Mouse (Mus musculus) heart, embryonic 13.5 days (tissue): ENCODE data around the gene Sema3f. TPM values are rescaled to one million over a fixed set of nuclear protein-coding genes. Genes with fewer than 3 reads are reported as not detected.

ENCODE experiments used
- ATAC-seq: fragments of 200-750 bp; cut with Nextera tagmentation; 2 replicates; pipeline ENCODE4 v1.8.0; 2017; ENCODE audit warnings: moderate TSS enrichment; ENCODE audit not compliant: insufficient number of reproducible peaks, low FRiP score, low TSS enrichment; ENCODE audit errors: extremely low read depth
- H3K27ac ChIP-seq: fragments of 300-500 bp; sonication (generic); replicated peaks from 2 replicates; pipeline ENCODE4 v1.5.1; 2015; ENCODE audit warnings: moderate library complexity, mild to moderate bottlenecking, inconsistent platforms
- H3K27me3 ChIP-seq: fragments of 300-500 bp; sonication (generic); replicated peaks from 2 replicates; pipeline ENCODE4 v1.6.1; 2015; ENCODE audit warnings: mild to moderate bottlenecking, inconsistent platforms
- H3K36me3 ChIP-seq: fragments of 300-500 bp; sonication (generic); 2 replicates; pipeline ENCODE4 v1.6.1; 2015; ENCODE audit warnings: mild to moderate bottlenecking, inconsistent platforms
- H3K4me1 ChIP-seq: fragments of 300-500 bp; sonication (generic); 2 replicates; pipeline ENCODE4 v1.6.1; 2015; ENCODE audit warnings: inconsistent platforms
- H3K4me2 ChIP-seq: fragments of 300-500 bp; sonication (generic); 2 replicates; pipeline ENCODE4 v1.6.1; 2015; ENCODE audit warnings: inconsistent platforms, mild to moderate bottlenecking, moderate library complexity
- H3K4me3 ChIP-seq: fragments of 300-500 bp; sonication (generic); 2 replicates; pipeline ENCODE4 v1.5.1; 2015; ENCODE audit warnings: moderate library complexity, mild to moderate bottlenecking, inconsistent platforms
- H3K9ac ChIP-seq: fragments of 300-500 bp; sonication (generic); 2 replicates; pipeline ENCODE4 v1.6.1; 2015; ENCODE audit warnings: inconsistent platforms, mild to moderate bottlenecking, moderate library complexity
- H3K9me3 ChIP-seq: fragments of 300-500 bp; sonication (generic); 2 replicates; pipeline ENCODE4 v1.6.1; 2016; ENCODE audit warnings: inconsistent platforms
- WGBS: fragments of 180-500 bp; shearing (Covaris S2); methylation state at CpG from one replicate; pipeline ENCODE4 v1.1.7; 2015; ENCODE audit warnings: mixed read lengths; 5-methylcytosine and 5-hydroxymethylcytosine counted together
- polyA plus RNA-seq: library from polyadenylated mRNA; unstranded; fragments of >200 nt; fragmentation: Nextera tagmentation; extraction: Ambion mirVana; gene quantifications from 2 replicates; pipeline ENCODE4 v1.2.1, GENCODE M21; 2015

Gene Sema3f
- polyA plus RNA-seq, 1 experiment from 2014 or later = 6.3 TPM

- ATAC-seq = no peak
- no peaks in the 10 kb centered on the region for H3K27me3 ChIP-seq
- 25% methylated on average over 9 of the region's 9 CpGs for WGBS
- peak overlapping the region; percentile 32 for H3K4me2 ChIP-seq
- peak overlapping the region; percentile 54; the same call in 1 of the 2 replicates for H3K9ac ChIP-seq
- peak overlapping the region; percentile 70 for H3K27ac ChIP-seq
- H3K4me1 ChIP-seq = peaks cover 89% of the 10 kb centered on the region
- H3K4me3 ChIP-seq = no peak overlapping the region
- no peaks in the 10 kb centered on the region for H3K36me3 ChIP-seq
- no peaks in the 10 kb centered on the region for H3K9me3 ChIP-seq
These were observed 10.8 kb downstream of the Sema3f start for GRCm38 (mm10) chr9:107699376-107699980.

GRCm38 (mm10) chr9:107698611-107699190, 11.6 kb downstream of the Sema3f start:
- ATAC-seq = no peak
- no peaks in the 10 kb centered on the region for H3K27me3 ChIP-seq
- H3K27ac ChIP-seq = no peak overlapping the region; the same call in 1 of the 2 replicates
- H3K9ac ChIP-seq = peak overlapping the region; percentile 24
- H3K9me3 ChIP-seq = no peaks in the 10 kb centered on the region
- 24% methylated on average over 14 of the region's 14 CpGs for WGBS
- no peak overlapping the region for H3K4me3 ChIP-seq
- H3K4me2 ChIP-seq = peak overlapping the region; percentile 32
- H3K36me3 ChIP-seq = no peaks in the 10 kb centered on the region
- peaks cover 84% of the 10 kb centered on the region for H3K4me1 ChIP-seq

- H3K4me2 ChIP-seq = no peak overlapping the region
- no peaks in the 10 kb centered on the region for H3K9me3 ChIP-seq
- H3K36me3 ChIP-seq = no peaks in the 10 kb centered on the region
- H3K9ac ChIP-seq = peak overlapping the region; percentile 12; the same call in 1 of the 2 replicates
- no peak for ATAC-seq
- peaks cover 84% of the 10 kb centered on the region for H3K4me1 ChIP-seq
- WGBS = 38% methylated on average over 14 of the region's 14 CpGs
- no peak overlapping the region for H3K4me3 ChIP-seq
- H3K27ac ChIP-seq = no peak overlapping the region; the same call in 1 of the 2 replicates
- no peaks in the 10 kb centered on the region for H3K27me3 ChIP-seq
These were observed 12.3 kb downstream of the Sema3f start for GRCm38 (mm10) chr9:107697811-107698521.

GRCm38 (mm10) chr9:107696845-107697610, 13.2 kb downstream of the Sema3f start:
- Histone ChIP-seq H3K9me3 (no peaks in the 10 kb centered on the region), H3K27me3 (no peaks in the 10 kb centered on the region), H3K9ac (no peak overlapping the region), H3K4me1 (peaks cover 82% of the 10 kb centered on the region), H3K27ac (0 out of 2 replicates have a peak overlapping the region, but pooled peaks have one; percentile 1), H3K36me3 (peaks cover 5% of the 10 kb centered on the region; the same call in 1 of the 2 replicates), H3K4me2 (no peak overlapping the region), H3K4me3 (no peak overlapping the region)
- 53% methylated on average over 9 of the region's 9 CpGs for WGBS
- ATAC-seq = no peak

- Histone ChIP-seq H3K4me2 (no peak overlapping the region), H3K9me3 (no peaks in the 10 kb centered on the region), H3K27ac (peak overlapping the region; percentile 53; the same call in 1 of the 2 replicates), H3K36me3 (peaks cover 13% of the 10 kb centered on the region), H3K9ac (no peak overlapping the region), H3K27me3 (no peaks in the 10 kb centered on the region), H3K4me1 (peaks cover 74% of the 10 kb centered on the region), H3K4me3 (no peak overlapping the region)
- 51% methylated on average over 6 of the region's 6 CpGs for WGBS
- ATAC-seq = no peak
These were observed 14.2 kb downstream of the Sema3f start for GRCm38 (mm10) chr9:107696106-107696479.

- H3K4me1 ChIP-seq = peaks cover 69% of the 10 kb centered on the region
- H3K27ac ChIP-seq = peak overlapping the region; percentile 53; the same call in 1 of the 2 replicates
These were observed 14.7 kb downstream of the Sema3f start for GRCm38 (mm10) chr9:107695441-107696105.

GRCm38 (mm10) chr9:107694627-107695026, 15.6 kb downstream of the Sema3f start:
- no peak for ATAC-seq
- Histone ChIP-seq H3K9ac (0 out of 2 replicates have a peak overlapping the region, but pooled peaks have one; percentile 8), H3K27me3 (no peaks in the 10 kb centered on the region), H3K4me2 (no peak overlapping the region), H3K4me1 (peaks cover 60% of the 10 kb centered on the region), H3K36me3 (peaks cover 20% of the 10 kb centered on the region), H3K27ac (no peak overlapping the region), H3K9me3 (no peaks in the 10 kb centered on the region), H3K4me3 (no peak overlapping the region)
- WGBS = 68% methylated on average over 7 of the region's 7 CpGs

More at GRCm38 (mm10) chr9:107695441-107696105, 14.7 kb downstream of the Sema3f start:
- no peak overlapping the region for H3K4me2 ChIP-seq
- H3K4me3 ChIP-seq = no peak overlapping the region
- H3K36me3 ChIP-seq = peaks cover 17% of the 10 kb centered on the region
- no peak for ATAC-seq
- H3K9ac ChIP-seq = no peak overlapping the region
- WGBS = 79% methylated on average over 12 of the region's 12 CpGs
- no peaks in the 10 kb centered on the region for H3K27me3 ChIP-seq
- H3K9me3 ChIP-seq = no peaks in the 10 kb centered on the region

- Histone ChIP-seq H3K27ac (no peak overlapping the region), H3K4me1 (peaks cover 49% of the 10 kb centered on the region), H3K36me3 (peaks cover 20% of the 10 kb centered on the region), H3K9ac (no peak overlapping the region), H3K9me3 (no peaks in the 10 kb centered on the region), H3K4me2 (0 out of 2 replicates have a peak overlapping the region, but pooled peaks have one; percentile 6), H3K27me3 (no peaks in the 10 kb centered on the region), H3K4me3 (no peak overlapping the region)
- ATAC-seq = no peak
- WGBS = 61% methylated on average over 4 of the region's 4 CpGs
These were observed 16.8 kb downstream of the Sema3f start for GRCm38 (mm10) chr9:107693433-107693987.

- Histone ChIP-seq H3K36me3 (peaks cover 24% of the 10 kb centered on the region), H3K27me3 (0 out of 2 replicates have a peak, but pooled peaks cover under 1% of the 10 kb centered on the region), H3K27ac (no peak overlapping the region), H3K9me3 (no peaks in the 10 kb centered on the region), H3K4me3 (no peak overlapping the region), H3K4me2 (no peak overlapping the region), H3K4me1 (peaks cover 42% of the 10 kb centered on the region), H3K9ac (no peak overlapping the region)
- WGBS = 68% methylated on average over 5 of the region's 5 CpGs
- ATAC-seq = no peak
These were observed 17.5 kb downstream of the Sema3f start for GRCm38 (mm10) chr9:107692785-107693184.

- Histone ChIP-seq H3K27me3 (0 out of 2 replicates have a peak, but pooled peaks cover 8% of the 10 kb centered on the region), H3K9ac (no peak overlapping the region), H3K4me3 (no peak overlapping the region), H3K36me3 (peaks cover 30% of the 10 kb centered on the region), H3K4me2 (no peak overlapping the region), H3K4me1 (peaks cover 33% of the 10 kb centered on the region), H3K27ac (no peak overlapping the region), H3K9me3 (no peaks in the 10 kb centered on the region)
- 81% methylated on average over 8 of the region's 8 CpGs for WGBS
- no peak for ATAC-seq
These were observed 19.9 kb downstream of the Sema3f start for GRCm38 (mm10) chr9:107690391-107690790.
